Mouse (Mus musculus) lung, embryonic 15.5 days (tissue): ENCODE data around the gene Pop5. TPM values are rescaled to one million over a fixed set of nuclear protein-coding genes. Genes with fewer than 3 reads are reported as not detected.
A peak's percentile ranks its signal among the peaks of the same experiment; 100 is the strongest.

ENCODE experiments used
- ATAC-seq: fragments of 200-750 bp; cut with Nextera tagmentation; 2 replicates; pipeline ENCODE4 v1.8.0; 2017; ENCODE audit warnings: moderate number of reproducible peaks, borderline replicate concordance; ENCODE audit not compliant: low FRiP score, low TSS enrichment; ENCODE audit errors: extremely low read depth
- H3K27ac ChIP-seq: fragments of 300-500 bp; sonication (generic); 2 replicates; pipeline ENCODE4 v1.5.1; 2015; ENCODE audit warnings: moderate library complexity, mild to moderate bottlenecking, inconsistent platforms
- H3K27me3 ChIP-seq: fragments of 300-500 bp; sonication (generic); 2 replicates; pipeline ENCODE4 v1.6.1; 2015; ENCODE audit warnings: inconsistent platforms
- H3K36me3 ChIP-seq: fragments of 300-500 bp; sonication (generic); 2 replicates; pipeline ENCODE4 v1.6.1; 2015; ENCODE audit warnings: inconsistent platforms
- H3K4me1 ChIP-seq: fragments of 300-500 bp; sonication (generic); 2 replicates; pipeline ENCODE4 v1.6.1; 2015; ENCODE audit warnings: inconsistent platforms
- H3K4me2 ChIP-seq: fragments of 300-500 bp; sonication (generic); 2 replicates; pipeline ENCODE4 v1.6.1; 2015; ENCODE audit warnings: inconsistent platforms, mild to moderate bottlenecking, moderate library complexity
- H3K4me3 ChIP-seq: fragments of 300-500 bp; sonication (generic); 2 replicates; pipeline ENCODE4 v1.5.1; 2015; ENCODE audit warnings: mild to moderate bottlenecking, inconsistent platforms
- H3K9ac ChIP-seq: fragments of 300-500 bp; sonication (generic); 2 replicates; pipeline ENCODE4 v1.6.1; 2015; ENCODE audit warnings: inconsistent platforms
- H3K9me3 ChIP-seq: fragments of 300-500 bp; sonication (generic); 2 replicates; pipeline ENCODE4 v1.6.1; 2016; ENCODE audit warnings: inconsistent platforms
- WGBS: fragments of 180-500 bp; shearing (Covaris S2); methylation state at CpG from one replicate; pipeline ENCODE4 v1.1.7; 2015; 5-methylcytosine and 5-hydroxymethylcytosine counted together
- polyA plus RNA-seq: library from polyadenylated mRNA; unstranded; fragments of >200 nt; fragmentation: Nextera tagmentation; extraction: Ambion mirVana; gene quantifications from 2 replicates; pipeline ENCODE4 v1.2.1, GENCODE M21; 2015

Pop5 gene
- polyA plus RNA-seq, 1 experiment from 2014 or later = 112 TPM

GRCm38 (mm10) chr5:115269969-115270368 is 34.3 kb downstream of the Pop5 start:
- peak overlapping the region; percentile 80 for H3K4me2 ChIP-seq
- WGBS = 93% methylated on average over 1 of the region's 1 CpGs
- H3K4me3 ChIP-seq = 0 out of 2 replicates have a peak overlapping the region, but pooled peaks have one; percentile 86
- H3K27ac ChIP-seq = no peak overlapping the region
- ATAC-seq = no peak
- no peaks in the 10 kb centered on the region for H3K27me3 ChIP-seq
- no peak overlapping the region for H3K9ac ChIP-seq
- H3K4me1 ChIP-seq = peaks cover 44% of the 10 kb centered on the region
- H3K36me3 ChIP-seq = peaks cover 22% of the 10 kb centered on the region; the same call in 1 of the 2 replicates
- no peaks in the 10 kb centered on the region for H3K9me3 ChIP-seq

GRCm38 (mm10) chr5:115271931-115272811 is 36.5 kb downstream of the Pop5 start:
- peak; percentile 62 for ATAC-seq
- Histone ChIP-seq H3K27ac (peak overlapping the region; percentile 79), H3K9me3 (no peaks in the 10 kb centered on the region), H3K9ac (peak overlapping the region; percentile 78), H3K4me3 (peak overlapping the region; percentile 86), H3K27me3 (no peaks in the 10 kb centered on the region), H3K36me3 (0 out of 2 replicates have a peak, but pooled peaks cover 13% of the 10 kb centered on the region), H3K4me2 (peak overlapping the region; percentile 80), H3K4me1 (peaks cover 36% of the 10 kb centered on the region)
- under 1% methylated on average over 73 of the region's 77 CpGs for whole genome bisulfite sequencing

- Histone ChIP-seq H3K9me3 (no peaks in the 10 kb centered on the region), H3K9ac (peak within 1 kb of the TSS; percentile 78), H3K36me3 (0 out of 2 replicates have a peak, but pooled peaks cover 9% of the 10 kb centered on the region), H3K27me3 (no peaks in the 10 kb centered on the region), H3K4me1 (peaks cover 30% of the 10 kb centered on the region), H3K27ac (peak within 1 kb of the TSS; percentile 79), H3K4me3 (peak within 1 kb of the TSS; percentile 86), H3K4me2 (peak within 1 kb of the TSS; percentile 80)
- ATAC-seq = peak; percentile 89
- 10% methylated on average over 26 of the region's 26 CpGs for WGBS
These were observed 37.3 kb downstream of the Pop5 start, which contains the start of gene Rnf10 for GRCm38 (mm10) chr5:115272812-115273548. Gene Rnf10, minus strand, starts transcription at chr5:115272898.

- H3K9me3 ChIP-seq = no peaks in the 10 kb centered on the region
- 0 out of 2 replicates have a peak, but pooled peaks cover 9% of the 10 kb centered on the region for H3K36me3 ChIP-seq
- H3K4me3 ChIP-seq = peak overlapping the region; percentile 86
- ATAC-seq = no peak
- H3K27me3 ChIP-seq = no peaks in the 10 kb centered on the region
- H3K27ac ChIP-seq = peak overlapping the region; percentile 71; the same call in 1 of the 2 replicates
- peak overlapping the region; percentile 80 for H3K4me2 ChIP-seq
- H3K9ac ChIP-seq = no peak overlapping the region
- H3K4me1 ChIP-seq = peaks cover 30% of the 10 kb centered on the region
- WGBS = 67% methylated on average over 6 of the region's 6 CpGs
These were observed 38.0 kb downstream of the Pop5 start for GRCm38 (mm10) chr5:115273549-115274135.

- H3K9ac ChIP-seq = no peak overlapping the region
- peaks cover 27% of the 10 kb centered on the region for H3K4me1 ChIP-seq
- no peak overlapping the region for H3K4me3 ChIP-seq
- H3K27me3 ChIP-seq = no peaks in the 10 kb centered on the region
- no peaks in the 10 kb centered on the region for H3K9me3 ChIP-seq
- 74% methylated on average over 1 of the region's 1 CpGs for WGBS
- H3K27ac ChIP-seq = no peak overlapping the region
- no peak for ATAC-seq
- H3K4me2 ChIP-seq = no peak overlapping the region
- H3K36me3 ChIP-seq = 0 out of 2 replicates have a peak, but pooled peaks cover 9% of the 10 kb centered on the region
These were observed 38.7 kb downstream of the Pop5 start for GRCm38 (mm10) chr5:115274353-115274752.

GRCm38 (mm10) chr5:115274771-115275170 is 39.1 kb downstream of the Pop5 start:
- Histone ChIP-seq H3K9me3 (no peaks in the 10 kb centered on the region), H3K4me2 (no peak overlapping the region), H3K4me3 (no peak overlapping the region), H3K4me1 (peaks cover 23% of the 10 kb centered on the region), H3K27me3 (no peaks in the 10 kb centered on the region), H3K36me3 (0 out of 2 replicates have a peak, but pooled peaks cover 5% of the 10 kb centered on the region), H3K27ac (no peak overlapping the region), H3K9ac (no peak overlapping the region)
- 80% methylated on average over 1 of the region's 1 CpGs for WGBS
- ATAC-seq = no peak

GRCm38 (mm10) chr5:115275998-115276397 is 40.4 kb downstream of the Pop5 start:
- no peak overlapping the region for H3K4me3 ChIP-seq
- WGBS = 30% methylated on average over 14 of the region's 14 CpGs
- no peak for ATAC-seq
- H3K27ac ChIP-seq = no peak overlapping the region
- no peaks in the 10 kb centered on the region for H3K27me3 ChIP-seq
- H3K36me3 ChIP-seq = no peaks in the 10 kb centered on the region
- H3K9me3 ChIP-seq = no peaks in the 10 kb centered on the region
- no peak overlapping the region for H3K9ac ChIP-seq
- H3K4me2 ChIP-seq = no peak overlapping the region
- H3K4me1 ChIP-seq = peaks cover 16% of the 10 kb centered on the region

- Histone ChIP-seq H3K27ac (no peak overlapping the region), H3K4me1 (peaks cover 11% of the 10 kb centered on the region; the same call in 1 of the 2 replicates), H3K27me3 (no peaks in the 10 kb centered on the region), H3K9ac (no peak overlapping the region), H3K36me3 (no peaks in the 10 kb centered on the region), H3K9me3 (no peaks in the 10 kb centered on the region), H3K4me3 (no peak overlapping the region), H3K4me2 (no peak overlapping the region)
- no peak for ATAC-seq
- 65% methylated on average over 1 of the region's 1 CpGs for WGBS
These were observed 42.4 kb downstream of the Pop5 start for GRCm38 (mm10) chr5:115278053-115278452.

- no peak overlapping the region for H3K4me3 ChIP-seq
- H3K4me2 ChIP-seq = no peak overlapping the region
- 49% methylated on average over 2 of the region's 2 CpGs for WGBS
- no peak for ATAC-seq
- peaks cover 6% of the 10 kb centered on the region; the same call in 1 of the 2 replicates for H3K4me1 ChIP-seq
- no peaks in the 10 kb centered on the region for H3K27me3 ChIP-seq
- no peak overlapping the region for H3K9ac ChIP-seq
- H3K9me3 ChIP-seq = no peaks in the 10 kb centered on the region
- no peak overlapping the region for H3K27ac ChIP-seq
- peaks cover 2% of the 10 kb centered on the region; the same call in 1 of the 2 replicates for H3K36me3 ChIP-seq
These were observed 43.1 kb downstream of the Pop5 start for GRCm38 (mm10) chr5:115278785-115279184.

- no peak within 1 kb of the TSS for H3K27ac ChIP-seq
- no peaks in the 10 kb centered on the region for H3K9me3 ChIP-seq
- peak within 1 kb of the TSS; percentile 88 for H3K4me2 ChIP-seq
- peaks cover 6% of the 10 kb centered on the region; the same call in 1 of the 2 replicates for H3K4me1 ChIP-seq
- peak within 1 kb of the TSS; percentile 91 for H3K4me3 ChIP-seq
- 3% methylated on average over 45 of the region's 45 CpGs for WGBS
- peaks cover 8% of the 10 kb centered on the region; the same call in 1 of the 2 replicates for H3K36me3 ChIP-seq
- ATAC-seq = no peak; the same call in 1 of the 2 replicates
- H3K9ac ChIP-seq = peak within 1 kb of the TSS; percentile 82
- H3K27me3 ChIP-seq = no peaks in the 10 kb centered on the region
These were observed 43.8 kb downstream of the Pop5 start, which contains the start of gene Coq5 for GRCm38 (mm10) chr5:115279226-115280049. Gene Coq5, plus strand, starts transcription at chr5:115279666.
